Mouse (Mus musculus) gastrocnemius, postnatal 14 days (tissue): Measurements from ENCODE around the gene Kcne1l. TPM values are rescaled to one million over a fixed set of nuclear protein-coding genes. Genes with fewer than 3 reads are reported as not detected.
A peak's percentile ranks its signal among the peaks of the same experiment; 100 is the strongest.

ENCODE experiments used
- DNase-seq: peaks from one replicate; pipeline ENCODE4 v3.0.0; 2021; ENCODE audit warnings: mixed read lengths
- intact Hi-C: fragments of 180-260 bp; cut with DNase I; formaldehyde crosslinking; loops from one replicate; pipeline ENCODE4 v1.15.1; 2025; ENCODE audit warnings: low total_unique reads
- long read RNA-seq, 2 experiments: library from polyadenylated mRNA; stranded (forward); transcript quantifications; one replicate each; pipeline ENCODE4 v2.0.0; 2021
- total RNA-seq, 2 experiments: library from RNA; stranded (reverse); gene quantifications; 2 replicates each; pipeline ENCODE4 v1.2.3; 2021

The Kcne1l gene
- total RNA-seq = 100 to 1,000 TPM; 147 to 150 TPM
- long read RNA-seq, experiment 1, transcript Kcne1l-201 (1 exons, 1,543 nt) = major isoform, 150 of 151 reads
- long read RNA-seq, experiment 1, partial matches to known transcripts = 0 of 151 reads
- long read RNA-seq, experiment 1, other reads (novel, unspliced or antisense) = 1 of 151 reads
- long read RNA-seq, experiment 2, transcript Kcne1l-201 (1 exons, 1,543 nt) = major isoform, 172 of 173 reads
- long read RNA-seq, experiment 2, partial matches to known transcripts = 0 of 173 reads
- long read RNA-seq, experiment 2, other reads (novel, unspliced or antisense) = 1 of 173 reads

DNA sequence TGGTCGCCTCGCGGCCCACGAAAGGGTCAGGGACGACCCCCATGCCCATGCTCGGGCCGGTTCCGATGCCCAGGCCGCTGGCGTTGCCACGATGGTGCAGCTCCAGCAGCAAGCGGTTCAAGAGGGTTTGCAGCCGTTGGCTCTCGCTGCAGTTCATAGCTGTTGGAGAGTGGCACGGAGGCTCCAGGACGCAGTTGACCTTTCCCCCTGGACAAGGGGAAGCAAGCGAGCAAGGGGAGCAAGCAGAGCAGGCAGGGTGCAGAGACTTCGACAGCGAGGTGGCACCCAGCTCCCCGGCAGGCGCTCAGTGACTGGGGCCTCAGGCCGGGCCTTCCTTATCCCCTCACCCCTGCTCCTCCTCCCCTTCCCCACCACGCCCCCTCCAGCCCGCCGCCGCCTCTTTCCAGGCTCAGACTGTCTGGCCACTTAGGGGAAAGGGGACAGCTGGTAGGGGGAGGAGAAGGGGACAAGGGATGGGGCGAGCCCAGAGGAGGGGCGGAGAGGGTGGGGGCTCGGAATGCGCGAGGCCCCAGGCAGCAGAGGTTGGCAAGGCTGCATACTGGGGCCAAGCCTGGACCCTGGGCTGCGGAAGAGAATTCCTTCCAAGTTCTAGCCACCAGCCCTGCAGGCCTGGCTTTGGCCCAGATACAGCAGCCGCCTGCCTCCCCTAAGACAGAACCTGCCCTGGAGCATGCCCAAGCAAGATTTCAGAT lies at the start of gene Kcne1l:
TSS of gene Kcne1l (minus strand) at position 426 of the 713 bp plus-strand sequence.
- DNase-seq = peak; percentile 6
- intact Hi-C loops = loop anchor here (5.0 kb wide), 1 partner anchor 64 kb away; no protein-coding TSS in a partner anchor

DNA sequence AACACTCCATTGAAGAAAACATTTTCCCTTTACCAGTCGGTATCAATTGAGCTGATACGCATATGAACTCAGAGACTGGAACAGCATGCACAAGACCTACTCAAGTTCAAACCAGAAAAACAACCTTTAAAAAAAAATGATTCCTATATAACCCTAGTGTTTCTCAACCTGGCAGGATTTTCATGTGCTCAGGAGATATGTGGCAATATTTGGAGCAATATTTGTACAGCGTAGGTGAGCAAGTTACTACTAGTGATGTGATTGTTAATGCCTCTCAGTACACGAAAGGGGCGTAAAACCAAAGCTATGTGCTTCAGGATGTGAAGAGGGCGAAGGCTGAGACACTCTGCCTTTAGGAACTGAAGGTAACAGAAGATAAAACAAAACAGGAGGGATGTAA lies 30.1 kb upstream of the Kcne1l start:
- intact Hi-C loops = no loop called here
- no peak for DNase-seq

DNA sequence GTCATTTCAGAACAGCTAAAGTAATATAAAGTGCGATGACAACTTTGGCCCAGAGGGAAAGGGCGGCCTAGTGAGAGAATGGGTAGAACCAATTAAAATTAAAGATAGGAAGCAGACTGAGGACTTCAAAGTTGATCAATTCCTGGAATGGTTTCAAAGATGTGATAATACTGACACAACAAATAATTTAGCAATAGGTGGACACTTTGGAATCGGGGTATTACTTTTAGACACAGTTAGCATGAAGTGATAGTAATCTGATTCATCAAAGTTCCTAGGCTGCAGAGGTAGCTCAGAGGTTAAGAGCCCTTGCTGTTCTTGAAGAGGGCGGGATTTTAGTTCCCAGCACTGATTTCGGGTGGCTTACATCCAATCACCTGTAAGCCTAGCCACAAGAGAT lies 29.4 kb upstream of the Kcne1l start:
- intact Hi-C loops = no loop called here
- DNase-seq = no peak

DNA sequence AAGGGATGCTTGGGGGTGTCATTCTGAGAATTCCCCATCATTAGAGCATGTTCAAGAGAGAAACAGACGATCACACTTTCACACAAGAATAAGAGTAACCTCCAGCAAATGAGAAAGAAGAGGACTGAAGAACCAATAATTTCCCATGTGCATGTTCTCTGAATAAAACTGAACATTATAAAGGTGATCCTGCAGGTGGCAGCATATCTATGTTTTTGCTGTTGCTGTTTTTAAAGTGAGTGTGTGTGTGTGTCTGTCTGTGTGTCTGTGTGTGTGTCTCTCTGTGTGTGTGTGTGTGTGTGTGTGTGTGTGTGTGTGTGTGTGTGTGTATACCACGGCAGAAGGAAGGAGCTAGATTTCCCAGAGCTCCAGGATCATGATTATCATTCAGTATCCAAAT lies 19.7 kb upstream of the Kcne1l start:
- DNase-seq = no peak
- intact Hi-C loops = no loop called here

DNA sequence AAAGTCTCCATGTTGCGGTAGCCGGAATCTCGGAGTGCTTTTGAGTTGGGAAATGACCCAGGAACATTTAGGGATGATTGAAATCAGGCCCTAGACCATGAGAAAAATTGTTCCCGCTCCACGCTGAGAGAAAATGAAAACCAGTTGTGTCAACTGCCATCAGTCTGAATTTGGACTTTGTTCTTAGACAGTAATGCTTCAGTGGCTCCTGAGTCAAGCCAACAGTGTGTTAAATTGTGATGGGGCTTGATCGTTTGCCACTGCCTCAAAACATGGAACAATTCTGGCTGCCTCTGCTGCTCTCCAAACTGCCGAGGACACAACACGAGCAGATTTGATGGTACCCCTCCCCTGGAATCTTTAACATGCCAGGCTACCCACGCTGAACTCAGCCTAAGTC lies 10.0 kb upstream of the Kcne1l start:
- intact Hi-C loops = no loop called here
- no peak for DNase-seq

DNA sequence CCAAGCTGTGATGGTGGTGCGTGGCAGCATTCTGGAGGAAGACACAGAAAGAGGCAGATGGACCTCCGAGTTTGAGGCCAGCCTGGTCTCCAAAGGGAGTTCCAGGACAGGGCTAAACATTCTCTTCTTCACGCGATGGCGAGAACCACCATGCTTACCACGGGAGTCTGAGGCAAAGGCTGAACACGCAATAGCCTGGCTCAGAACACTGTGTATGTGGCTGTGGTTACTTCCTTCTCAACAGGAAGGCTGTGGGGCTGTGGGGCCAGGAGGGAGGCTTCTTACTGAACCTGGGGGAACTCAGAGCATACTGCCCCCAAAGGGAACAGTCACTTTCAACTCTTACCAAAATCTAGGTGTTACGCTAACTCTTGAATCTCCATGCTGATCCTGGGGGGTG lies 9.2 kb upstream of the Kcne1l start:
- DNase-seq = no peak
- intact Hi-C loops = no loop called here

DNA sequence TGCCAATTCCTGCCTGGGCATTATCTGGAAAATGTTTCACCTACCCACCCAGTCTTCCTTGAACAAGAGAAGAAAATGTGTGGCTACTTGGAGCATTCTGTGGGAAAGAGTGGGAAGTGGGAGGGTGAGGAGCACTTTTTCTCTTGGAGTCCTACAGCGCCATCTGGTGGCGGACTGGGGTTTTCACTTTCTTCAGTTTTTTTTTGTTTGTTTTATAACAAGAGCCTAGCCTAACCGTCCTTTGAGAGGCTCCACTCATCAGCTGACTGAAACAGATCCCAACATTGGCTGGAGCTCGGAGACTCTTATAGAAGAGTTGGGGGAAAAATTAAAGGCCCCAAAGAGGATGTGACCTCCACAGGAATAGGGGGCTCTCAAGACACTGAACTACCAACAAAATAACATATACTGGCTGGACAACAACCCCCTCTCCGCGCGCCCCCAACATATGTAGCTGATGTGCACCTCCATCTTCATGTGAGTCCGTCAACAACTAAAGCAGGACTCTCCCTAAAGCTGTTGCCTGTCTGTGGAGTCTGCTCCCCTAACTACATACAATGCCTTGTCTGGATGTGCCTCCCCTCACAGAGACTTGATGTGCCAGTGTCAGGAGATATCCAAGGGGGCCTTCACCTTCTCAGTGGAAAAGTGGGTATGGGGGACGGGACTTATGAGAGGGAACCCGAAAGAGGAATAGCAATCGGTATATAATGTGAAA lies 8.4 kb upstream of the Kcne1l start:
- intact Hi-C loops = no loop called here
- peak; percentile 53 for DNase-seq

DNA sequence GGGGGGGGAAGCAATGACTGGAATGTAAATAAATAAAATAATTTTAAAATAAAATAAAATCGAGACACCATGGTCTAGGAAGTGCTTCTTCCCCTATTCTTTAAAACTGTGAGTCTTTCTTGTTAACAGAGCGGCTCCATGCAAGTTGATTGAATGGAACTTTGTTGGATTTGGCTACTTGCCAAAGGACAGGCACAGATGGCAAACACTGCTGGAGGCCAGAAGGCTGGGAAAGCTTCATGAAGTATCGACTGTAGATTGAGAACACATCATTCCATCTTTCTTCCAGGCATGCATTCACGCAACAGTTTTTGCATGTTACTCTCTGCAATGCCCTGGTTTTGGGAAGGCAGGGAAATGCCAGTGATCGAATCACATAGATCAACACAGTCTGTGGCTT lies 4.3 kb upstream of the Kcne1l start:
- intact Hi-C loops = no loop called here
- no peak for DNase-seq

DNA sequence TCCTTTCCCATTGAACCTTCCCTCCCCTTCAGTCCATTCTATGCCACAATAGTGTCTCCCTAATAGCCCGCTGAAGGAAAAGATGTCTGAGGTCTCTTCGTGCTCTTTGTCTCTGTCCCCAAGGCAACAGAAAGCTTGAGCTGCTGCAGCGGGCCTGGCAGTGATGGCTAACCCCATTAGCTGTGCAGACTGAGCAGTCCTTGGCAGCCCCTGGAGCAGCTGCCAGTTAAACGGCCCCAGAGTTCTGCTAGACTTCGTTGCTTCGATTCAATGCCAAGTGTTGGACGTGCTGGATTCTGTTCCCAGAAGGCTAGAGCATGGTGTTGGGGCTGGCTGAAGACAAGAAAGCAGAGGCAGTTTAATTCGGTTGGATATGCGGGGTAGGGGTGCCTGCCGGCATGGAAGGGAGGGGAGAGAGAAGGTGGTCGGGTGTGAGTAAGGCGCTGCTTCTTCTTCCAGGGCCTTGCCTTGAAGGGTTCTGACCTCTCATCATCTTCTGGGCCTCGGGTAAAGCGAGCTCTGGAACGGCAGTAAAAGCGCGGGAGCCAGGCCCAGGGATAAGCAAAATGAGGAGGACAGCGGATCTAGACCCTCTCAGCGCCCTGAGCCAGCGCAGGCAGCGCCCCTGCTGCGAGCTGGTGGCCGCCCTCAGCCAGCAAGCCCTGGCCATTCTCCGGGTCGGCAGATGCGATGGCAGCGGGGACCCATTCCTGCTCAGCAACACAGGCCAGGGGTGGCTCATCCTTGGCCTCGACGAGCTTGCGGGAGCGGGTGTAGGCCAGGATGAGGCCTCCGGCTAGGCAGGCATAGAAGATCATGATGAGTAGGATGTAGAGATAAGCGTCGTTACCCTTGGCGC lies 855 bp downstream of the Kcne1l start:
- intact Hi-C loops = loop anchor here (5.0 kb wide), 1 partner anchor 63 kb away; no protein-coding TSS in a partner anchor
- DNase-seq = peak; percentile 9

DNA sequence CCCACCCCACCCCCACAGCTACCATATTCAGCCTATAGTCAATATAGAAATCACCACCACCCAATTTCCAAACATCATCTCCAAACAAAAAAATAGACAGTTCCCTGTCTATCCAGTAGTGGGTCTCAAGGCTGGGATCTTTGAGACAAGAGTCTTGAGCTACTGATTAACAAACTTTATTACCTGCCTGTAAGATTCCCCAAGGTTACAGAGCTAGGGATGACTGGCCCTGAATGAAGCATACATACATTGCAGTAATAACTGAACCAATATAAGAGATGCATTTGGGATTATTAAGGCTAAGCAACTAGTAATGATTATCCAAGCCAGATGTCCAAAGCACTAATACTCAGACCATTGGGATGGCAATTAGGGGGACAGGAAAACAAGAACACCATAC lies 1.5 kb downstream of the Kcne1l start:
- intact Hi-C loops = no loop called here
- DNase-seq = no peak

DNA sequence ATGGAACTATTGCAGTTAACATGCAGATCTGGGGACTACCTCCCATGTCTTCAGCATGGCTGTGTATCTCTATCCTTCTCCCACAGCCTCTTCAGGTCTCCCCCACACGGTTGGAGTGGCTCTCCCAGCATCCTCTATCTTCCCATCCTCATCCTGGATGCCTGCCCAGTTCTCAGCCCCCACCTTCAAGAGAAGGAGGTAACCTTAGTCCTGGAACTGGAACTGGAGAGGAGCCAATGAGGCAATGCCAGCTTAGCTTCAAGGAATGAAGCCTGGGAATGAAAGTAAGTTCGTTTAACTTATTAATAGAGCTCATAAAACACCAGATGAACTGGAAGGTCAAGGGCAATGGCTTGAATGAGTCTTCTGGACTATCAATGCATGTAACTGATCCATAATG lies 2.6 kb downstream of the Kcne1l start:
- intact Hi-C loops = no loop called here
- DNase-seq = peak; percentile 20

DNA sequence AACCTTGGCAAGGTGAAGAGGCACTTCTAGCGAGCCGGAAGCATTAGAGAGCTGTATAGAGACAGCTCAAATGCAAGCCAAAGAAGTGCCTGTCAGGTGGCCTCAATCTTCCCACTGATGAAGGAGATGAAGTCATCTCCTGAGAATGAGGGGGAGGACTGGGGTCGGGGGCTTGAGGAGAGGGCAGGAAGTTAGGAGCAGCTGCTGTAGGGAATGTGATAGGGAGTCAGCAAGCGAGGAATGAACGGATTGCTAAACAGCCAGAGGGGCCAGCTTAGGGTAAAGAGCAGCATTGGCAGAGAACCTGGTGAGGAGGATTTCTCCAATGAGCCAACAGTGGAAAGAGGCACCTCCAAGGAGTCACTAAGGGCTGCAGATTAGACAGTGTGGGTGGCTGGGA lies 20.2 kb downstream of the Kcne1l start:
- DNase-seq = no peak
- intact Hi-C loops = no loop called here

DNA sequence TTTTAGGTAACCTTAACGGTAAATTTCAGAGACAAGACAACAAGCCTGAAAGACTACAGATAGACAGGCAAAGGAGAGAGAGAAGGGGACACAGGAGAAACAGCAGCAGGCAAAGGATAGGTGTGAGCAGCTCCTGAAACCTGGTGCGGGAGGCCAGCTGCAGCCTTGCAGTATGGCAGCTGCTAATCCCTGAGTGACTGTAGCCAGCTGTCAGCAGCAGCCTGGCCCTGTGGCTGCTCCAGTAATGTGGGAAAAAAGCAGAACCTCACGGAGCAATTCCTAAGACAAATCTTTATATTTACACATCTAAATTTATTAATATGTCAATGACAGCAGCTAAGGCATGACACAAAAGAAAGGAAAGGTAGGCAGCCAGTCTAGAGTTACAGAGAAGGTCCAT lies 29.5 kb downstream of the Kcne1l start:
- intact Hi-C loops = no loop called here
- no peak for DNase-seq

DNA sequence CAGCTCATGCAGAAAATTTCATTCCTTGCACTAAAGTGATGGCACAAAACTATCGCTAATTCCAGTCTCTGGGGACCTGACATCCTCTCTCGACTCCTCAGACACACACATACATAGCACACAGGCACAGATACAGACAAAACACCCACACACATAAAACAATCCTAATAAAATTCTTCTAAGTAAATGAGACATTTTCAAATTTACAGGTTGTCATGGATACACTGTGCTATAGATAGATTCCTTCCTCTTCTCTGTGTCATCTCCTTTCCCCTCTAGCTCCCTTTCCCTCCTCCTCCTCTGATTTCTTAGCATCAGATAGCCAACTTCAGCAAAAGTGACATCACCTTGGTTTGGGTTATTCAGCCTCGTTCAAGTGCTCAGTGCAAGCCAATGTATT lies 30.1 kb downstream of the Kcne1l start:
- intact Hi-C loops = no loop called here
- DNase-seq = no peak

Other genes with a start within 250 kb of the Kcne1l start
- gene Gucy2f, start 109.4 kb downstream of the Kcne1l start, total RNA-seq = under 1 TPM in 1 of 2 experiments, not detected in 1; 0.02 TPM
- 1 to 10 TPM; 3.0 to 3.3 TPM for gene Nxt2, start 79.5 kb downstream of the Kcne1l start, total RNA-seq
- gene Acsl4, start 84.2 kb upstream of the Kcne1l start, total RNA-seq = 10 to 100 TPM; 31.7 to 34.5 TPM